Mouse (Mus musculus) cerebellum, postnatal 36 days (tissue): ENCODE measurements around the gene Prps1l3.

Experiments used
- DNase-seq, 2 experiments: peaks; one replicate each; pipeline ENCODE4 v3.0.0; 2021 to 2022; ENCODE audit warnings: mixed read lengths in 2 of 2

The Prps1l3 gene

GRCm38 (mm10) chr12:57243671-57244495 lies 13.7 kb downstream of the Prps1l3 start:
- no peak for DNase-seq

DNA sequence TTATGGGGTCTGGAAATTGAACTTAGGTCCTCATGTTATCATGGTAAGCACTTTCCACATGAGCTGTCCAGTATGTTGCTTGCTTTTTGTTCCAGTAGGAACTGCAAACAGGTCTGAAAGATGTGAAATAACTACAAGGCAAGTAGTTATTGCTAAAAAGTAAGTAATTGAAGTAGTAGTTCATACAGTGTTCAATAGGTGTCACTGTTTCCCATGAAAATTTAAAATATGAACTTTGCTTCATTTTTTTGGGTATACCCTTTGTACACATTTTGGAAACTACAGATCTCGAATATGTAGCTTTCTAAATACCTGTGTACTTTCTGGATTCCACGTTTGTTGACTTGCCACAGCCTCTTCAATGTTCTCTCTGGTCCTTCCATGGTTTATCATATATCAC lies 28.4 kb downstream of the Prps1l3 start:
- no peak for DNase-seq

DNA sequence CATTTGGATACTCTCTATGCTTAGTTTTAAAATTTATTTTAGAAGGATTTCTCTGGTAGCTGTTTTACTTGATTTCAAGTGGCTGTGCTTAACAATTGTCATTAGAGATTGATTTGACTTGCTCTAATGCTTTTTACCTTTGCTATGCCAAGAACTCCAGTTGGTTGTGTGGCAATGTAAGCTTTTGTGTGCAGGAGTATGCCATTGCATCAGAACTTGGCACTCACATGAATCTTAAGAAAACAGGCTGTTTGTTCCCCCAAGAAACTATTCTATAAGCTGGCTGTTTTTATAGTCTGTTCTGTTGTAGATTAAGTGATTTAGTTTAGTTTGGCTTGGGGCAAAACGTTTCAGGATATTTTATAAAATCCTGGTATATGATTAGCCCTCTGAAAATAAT lies 45.2 kb downstream of the Prps1l3 start:
- DNase-seq, result no peak

GRCm38 (mm10) chr12:57281155-57282114 lies 51.2 kb downstream of the Prps1l3 start:
- peak in 1 of 2 experiments; percentile 4 for DNase-seq

- DNase-seq, result no peak
These were observed 55.3 kb downstream of the Prps1l3 start for GRCm38 (mm10) chr12:57285303-57286059.
